Mouse (Mus musculus) c-Kit-positive CD71-positive TER-119-positive erythroid progenitor cells, embryonic 14.5 days (primary cell): ENCODE data around the gene Acsl1.

Experiments
- DNase-seq: peaks from one replicate; pipeline ENCODE4 v3.0.0-alpha.2; 2013; ENCODE audit warnings: low spot score

Gene Acsl1

DNA sequence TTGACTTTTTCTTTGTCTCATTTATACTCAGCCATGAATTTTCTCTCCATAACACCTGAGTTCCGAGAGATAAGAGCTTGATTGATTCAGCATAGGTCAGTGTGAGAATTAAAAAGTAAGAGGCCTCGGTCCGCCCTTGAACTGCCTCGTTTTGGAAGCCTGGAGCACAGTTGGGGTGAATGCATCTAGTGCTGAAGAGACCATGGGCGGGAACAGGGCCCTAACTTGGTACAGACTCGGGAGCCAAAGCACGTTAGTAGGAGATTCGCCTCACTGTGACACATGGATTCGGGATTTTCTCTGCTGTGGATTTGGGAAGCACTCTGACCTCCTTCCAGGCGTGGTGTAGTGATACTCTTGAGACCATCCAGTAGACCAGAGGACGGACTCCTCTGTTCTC, 4.6 kb downstream of the Acsl1 start:
- DNase-seq, result no peak

DNA sequence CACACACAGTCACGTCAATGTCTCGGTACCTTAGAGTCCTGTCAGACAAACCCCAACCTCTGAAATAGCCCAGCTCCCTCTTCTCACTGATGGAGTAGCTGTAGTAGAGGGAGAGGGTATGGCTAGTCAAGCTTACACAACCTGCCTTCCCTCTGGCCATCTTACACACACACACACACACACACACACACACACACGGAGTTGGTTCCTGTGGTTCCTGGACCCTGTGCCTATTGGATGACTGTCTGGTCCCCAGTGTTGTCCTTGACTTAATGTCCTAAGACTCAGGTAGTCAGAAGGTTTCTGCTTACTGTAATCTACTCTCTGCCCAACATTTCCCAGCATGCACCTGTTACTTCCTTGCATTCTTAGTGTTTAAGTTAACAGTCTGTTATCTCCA, 5.1 kb downstream of the Acsl1 start:
- no peak for DNase-seq

DNA sequence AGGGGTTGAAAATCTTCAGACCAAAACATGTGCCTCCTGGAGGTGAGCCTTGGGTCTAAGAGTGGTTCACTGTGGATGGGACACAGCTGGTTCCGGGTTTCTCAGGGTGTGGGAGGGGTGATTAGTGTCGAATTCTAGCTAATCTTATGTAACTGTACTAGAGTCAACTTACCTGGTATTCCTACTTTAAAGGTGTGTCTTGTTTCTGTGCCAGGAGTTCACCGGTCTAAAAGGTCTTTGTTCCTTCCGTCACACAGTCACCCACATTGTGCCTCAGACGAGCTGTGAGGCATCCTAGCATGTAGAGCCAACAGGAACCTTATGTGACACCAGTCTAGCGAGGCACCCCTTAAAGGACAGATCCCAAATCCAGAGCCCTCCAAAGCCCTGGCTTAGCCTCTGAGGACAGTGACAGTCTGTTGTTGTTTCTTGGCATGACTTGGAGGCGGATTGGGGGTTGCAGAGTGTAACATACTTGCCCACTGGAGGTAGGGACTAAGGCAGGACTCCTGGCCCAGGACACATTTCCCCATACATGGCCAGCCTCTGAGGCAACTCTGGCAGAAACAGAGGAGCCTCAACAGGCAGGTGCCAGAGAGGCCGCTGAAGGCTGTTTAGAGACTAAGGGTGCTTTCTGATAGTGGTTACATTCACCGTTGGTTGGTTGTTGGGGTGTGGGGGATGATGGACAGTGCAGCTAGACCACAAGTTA, 7.1 kb downstream of the Acsl1 start:
- DNase-seq, result no peak

DNA sequence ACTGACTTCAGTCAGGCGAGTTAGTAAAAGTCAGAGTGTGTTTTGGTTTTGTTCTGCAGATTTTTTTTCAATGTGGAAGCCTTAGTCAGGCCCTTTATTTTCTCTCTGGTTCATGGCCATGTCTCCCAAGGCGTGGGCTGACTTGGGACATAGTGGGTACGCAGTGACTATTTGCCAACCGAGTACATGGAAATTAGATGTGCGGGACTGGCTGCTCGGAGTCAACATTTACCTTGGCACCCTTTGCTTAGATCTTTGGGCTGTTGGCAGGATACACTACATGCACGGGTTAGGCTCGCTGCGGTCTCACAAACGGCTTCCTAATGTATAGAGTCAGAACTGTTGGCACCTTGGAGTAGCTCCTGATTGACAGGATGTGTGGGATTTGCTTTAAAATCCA, 7.9 kb downstream of the Acsl1 start:
- DNase-seq, result no peak

DNA sequence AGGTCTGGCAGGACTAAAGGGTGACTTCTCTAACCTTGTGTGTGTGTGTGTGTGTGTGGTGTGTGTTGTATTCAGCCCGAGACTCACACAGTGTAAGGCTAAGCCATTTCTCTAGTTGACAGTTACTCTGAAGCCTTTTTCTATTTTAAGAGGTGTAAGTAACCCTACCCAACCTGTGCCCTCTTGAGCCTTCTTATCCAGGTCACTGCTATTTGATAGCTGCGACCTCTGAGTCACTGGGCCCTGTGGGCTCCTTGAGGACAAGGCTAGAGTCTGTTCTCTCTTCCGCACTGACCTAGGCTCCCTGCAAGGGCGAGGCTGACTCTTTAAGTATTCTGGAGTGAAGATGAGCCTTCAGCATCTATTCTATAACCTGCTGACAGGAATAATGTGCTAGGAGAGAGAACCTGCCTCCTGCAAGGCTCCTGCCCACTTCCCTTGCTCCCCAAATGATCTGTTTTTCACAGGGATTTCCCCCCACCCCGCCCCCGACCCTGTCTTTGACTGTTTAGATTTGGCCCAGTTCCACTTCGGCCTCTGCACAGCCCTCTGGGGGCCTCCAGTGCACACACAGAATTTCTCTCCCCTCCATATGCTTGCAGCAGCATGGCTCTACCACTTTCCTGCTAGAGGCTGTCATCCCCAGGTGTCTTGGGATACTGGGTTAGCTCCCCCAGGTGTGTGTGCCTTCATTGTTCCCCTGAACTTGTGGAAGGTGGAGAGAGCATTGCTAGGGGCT, 9.1 kb downstream of the Acsl1 start:
- DNase-seq, result no peak

DNA sequence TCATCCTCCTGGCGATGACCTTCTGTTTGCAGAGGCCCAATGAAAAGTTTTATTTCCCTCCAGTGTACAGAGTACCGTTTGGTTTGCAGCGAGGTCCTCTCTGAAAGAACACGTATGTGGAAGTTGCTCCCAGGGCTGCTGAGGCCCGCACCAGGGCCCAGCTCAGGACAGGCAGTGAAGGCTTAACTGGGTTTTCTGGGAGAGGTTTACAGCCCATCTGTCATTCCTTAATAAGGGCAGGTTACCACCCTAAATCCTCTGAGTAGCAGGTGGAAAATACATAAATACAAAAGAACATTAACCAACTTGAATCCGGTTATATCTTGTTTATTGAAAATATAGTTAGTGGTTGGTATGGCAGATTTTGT, 9.7 kb downstream of the Acsl1 start:
- DNase-seq, result no peak

DNA sequence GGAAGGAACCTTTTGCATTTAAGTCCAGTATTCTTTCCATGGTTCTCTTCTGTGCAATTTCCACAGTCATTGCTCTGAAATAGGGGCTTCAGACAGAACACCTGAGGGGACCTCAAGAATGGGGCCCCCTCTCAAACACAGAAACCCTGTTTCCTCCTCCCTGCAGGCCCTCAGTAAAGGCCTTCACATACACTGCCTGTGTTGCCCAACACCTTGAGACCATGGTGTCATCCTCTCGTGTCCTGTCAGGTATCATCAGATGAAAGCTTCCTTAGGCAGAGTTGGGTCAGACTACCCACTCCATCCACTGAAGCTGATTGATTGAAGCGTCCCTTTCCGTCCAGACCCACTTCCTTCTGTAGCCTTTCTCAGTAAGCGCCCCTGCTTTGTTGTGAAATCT, 11.9 kb downstream of the Acsl1 start:
- DNase-seq, result no peak

DNA sequence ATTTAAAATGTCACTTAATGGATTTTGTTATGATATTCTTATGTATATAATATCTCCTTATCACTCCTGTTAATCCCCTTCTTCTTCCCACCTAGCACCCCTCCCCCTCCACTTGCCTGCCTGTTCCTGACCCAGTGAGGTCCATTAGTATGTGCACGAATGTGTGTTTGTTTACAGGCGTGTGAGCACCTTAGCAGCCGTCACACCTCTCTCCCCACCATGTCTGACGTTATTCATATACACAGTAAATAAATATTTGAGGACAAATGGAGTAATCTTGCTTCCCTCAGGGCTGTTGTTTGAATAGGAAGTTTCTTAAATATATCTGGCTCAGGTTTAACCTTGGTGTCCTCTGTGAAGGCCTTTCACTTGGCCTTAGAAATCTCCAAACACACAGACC, 12.4 kb downstream of the Acsl1 start:
- no peak for DNase-seq

DNA sequence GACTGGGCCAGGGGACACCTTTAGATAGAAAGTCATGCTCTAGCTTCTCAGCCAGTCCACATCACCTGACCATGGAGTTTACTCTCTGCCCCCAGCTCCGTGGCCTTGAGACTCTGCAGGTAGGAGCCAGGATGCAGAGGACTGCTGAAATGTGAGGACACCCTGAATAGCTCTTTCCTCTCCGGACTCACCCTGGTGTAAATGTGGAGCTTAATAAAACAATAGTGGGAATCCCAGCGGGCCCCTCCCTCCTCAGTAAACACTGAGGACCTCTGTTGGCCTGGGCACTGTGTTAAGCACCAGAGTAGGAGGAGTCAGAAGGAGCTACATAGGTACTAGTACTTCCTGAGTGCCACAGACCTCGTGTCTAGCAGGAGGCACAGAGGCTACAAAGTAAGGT, 13.2 kb downstream of the Acsl1 start:
- no peak for DNase-seq

DNA sequence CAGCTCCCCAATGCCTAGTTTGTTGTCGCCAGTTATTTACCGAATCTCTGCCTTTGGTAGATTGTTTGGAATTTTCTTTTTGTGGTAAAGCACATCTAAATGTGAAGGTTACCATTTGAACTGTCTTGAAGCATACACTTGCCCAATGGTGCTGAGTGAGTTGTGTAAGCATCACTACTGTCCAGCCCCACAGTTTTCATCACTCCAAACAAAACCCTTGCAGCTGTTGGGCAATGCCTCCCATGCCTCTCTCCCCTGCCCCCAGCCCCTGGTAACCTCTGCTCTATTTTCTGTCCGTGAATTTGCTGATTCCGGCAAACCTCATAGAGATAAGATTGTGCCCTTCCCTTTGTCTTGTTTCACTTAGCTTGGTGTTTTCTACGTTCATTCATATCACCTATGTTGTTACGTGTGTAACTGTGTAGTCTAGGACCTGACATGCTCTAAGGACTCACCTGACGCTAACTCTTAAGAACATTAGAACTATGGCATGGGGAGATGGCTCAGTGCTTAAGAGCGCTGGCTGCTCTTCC, 14.2 kb downstream of the Acsl1 start:
- DNase-seq, result no peak

DNA sequence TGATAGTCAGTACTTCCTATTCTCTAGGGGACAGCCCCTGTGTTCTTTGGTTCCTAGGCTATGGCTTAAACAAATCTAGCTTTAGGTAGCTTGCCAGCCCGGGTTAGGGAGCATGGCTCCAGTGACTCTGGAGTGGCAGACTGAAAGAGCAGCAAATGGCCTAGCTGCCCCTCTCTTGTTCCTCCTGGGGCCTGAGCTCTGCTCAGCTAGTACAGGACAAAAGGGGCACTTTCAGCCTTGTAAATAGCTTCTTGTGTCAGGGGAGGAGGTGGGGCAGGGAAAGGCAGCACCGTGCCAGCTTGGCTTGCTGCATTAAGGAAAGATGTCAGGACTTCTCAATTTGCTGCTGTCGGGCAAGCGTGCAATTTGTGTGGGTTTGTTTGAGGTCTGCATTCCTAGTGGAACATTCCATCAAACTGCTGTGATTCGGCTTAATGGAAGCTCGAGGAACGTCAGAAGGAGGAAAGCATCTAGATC, 17.3 kb downstream of the Acsl1 start:
- DNase-seq, result no peak

DNA sequence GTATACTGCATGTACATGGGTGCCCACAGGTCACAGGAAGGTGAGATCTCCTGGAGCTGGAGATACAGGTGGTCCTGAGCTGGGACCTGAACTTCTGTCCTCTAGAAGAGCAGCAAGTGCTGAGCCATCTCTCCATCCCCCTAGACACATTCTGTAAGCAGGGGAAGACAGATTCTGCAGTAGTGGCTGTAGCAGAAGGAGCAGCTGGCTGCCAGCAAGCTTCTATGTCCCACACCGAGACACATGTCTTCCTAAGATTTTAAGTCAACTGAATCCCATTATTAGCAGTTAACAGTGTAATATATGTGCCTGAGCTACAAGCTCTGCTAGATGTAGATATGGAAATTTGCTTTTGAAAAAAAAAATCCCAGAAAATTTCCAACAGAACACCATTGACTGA, 18.4 kb downstream of the Acsl1 start:
- DNase-seq, result no peak

DNA sequence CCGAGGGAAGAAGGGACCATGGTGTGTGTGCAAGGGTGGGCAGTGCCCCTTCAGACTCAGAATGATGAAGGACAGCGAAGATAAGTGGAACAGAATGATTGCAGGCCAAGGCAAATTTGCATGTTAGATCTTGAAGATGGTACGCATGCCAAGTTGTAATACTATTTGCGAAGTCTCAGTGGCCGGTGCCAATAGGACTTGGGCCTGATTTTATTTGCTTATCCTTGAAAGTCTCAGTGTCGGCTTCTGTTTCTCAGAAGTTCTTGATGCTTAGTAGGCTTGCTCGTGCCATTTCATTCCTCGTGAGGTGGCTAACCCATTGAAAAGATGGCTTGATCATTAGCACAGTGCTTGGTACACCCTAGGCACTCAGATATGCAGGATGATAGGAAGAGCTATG, 19.4 kb downstream of the Acsl1 start:
- no peak for DNase-seq

DNA sequence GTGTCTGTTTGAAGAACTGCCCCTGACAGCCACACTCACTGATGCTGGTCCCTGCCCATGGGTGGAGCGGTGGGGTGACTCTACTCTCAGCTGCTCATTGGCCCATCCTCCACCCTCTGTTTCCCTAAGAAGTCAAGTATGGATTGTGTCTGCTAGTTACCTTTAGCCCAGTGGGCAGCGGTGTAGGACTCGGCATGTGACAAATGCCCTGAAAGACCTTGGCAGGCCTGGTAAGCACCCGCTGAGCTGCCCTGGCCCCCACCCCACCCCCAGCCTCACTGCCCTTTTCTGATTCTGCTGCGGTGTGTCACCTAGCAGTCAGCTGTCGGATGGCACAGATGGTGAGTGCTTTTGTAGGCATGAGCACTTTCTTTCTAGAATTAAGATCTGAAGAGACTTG, 20.0 kb downstream of the Acsl1 start:
- DNase-seq, result no peak

DNA sequence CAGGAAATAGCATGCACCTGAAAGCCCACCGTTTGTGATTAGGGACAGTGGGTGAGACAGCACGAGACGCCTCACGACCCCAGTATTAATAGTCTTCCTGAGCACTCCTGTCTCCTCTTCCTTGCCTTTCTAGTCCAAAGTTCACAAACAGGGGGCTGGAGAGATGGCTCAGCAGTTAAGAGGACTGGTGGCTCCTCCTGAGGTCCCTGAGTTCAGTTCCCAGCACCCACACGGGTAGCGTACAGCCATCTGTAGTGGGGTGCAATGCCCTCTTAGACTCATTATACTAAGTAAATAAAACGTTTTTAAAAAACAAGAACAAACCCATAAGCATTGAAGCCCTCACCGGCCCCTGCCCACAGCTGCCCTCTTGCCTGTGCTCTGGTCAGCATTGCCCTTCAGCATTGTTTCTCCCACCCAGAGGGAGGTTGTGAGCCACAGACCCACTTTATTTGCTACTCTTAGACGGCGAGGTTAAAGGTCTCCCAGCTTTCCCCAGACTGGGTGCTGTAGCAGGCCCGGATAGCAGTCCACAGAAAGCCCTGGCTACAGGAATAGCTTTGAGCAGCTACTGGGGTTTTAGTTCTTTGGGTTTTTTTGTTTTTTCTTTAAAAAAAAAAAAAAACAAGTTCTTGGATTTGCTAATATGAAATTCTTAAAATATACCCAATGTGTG, 22.8 kb downstream of the Acsl1 start:
- DNase-seq, result no peak

DNA sequence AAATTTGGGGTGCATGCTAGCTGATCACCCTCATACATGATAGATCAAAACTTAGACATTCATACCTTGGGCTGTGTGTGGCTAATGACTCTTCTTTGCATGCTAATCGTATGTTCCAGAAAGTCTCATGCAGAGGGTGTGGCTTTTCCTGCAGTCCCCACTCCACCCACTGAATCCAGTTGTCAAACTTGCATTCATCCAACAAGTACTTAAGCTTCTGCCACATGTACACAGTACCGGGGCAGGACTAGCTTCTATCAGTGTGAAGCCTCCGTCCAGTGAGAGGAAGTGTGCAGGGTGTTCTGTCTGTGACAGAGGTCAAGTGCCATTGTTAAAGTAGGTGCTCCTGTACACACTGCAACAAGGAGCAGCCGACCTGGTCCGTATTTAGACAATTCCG, 26.0 kb downstream of the Acsl1 start:
- DNase-seq, result peak; percentile 53

DNA sequence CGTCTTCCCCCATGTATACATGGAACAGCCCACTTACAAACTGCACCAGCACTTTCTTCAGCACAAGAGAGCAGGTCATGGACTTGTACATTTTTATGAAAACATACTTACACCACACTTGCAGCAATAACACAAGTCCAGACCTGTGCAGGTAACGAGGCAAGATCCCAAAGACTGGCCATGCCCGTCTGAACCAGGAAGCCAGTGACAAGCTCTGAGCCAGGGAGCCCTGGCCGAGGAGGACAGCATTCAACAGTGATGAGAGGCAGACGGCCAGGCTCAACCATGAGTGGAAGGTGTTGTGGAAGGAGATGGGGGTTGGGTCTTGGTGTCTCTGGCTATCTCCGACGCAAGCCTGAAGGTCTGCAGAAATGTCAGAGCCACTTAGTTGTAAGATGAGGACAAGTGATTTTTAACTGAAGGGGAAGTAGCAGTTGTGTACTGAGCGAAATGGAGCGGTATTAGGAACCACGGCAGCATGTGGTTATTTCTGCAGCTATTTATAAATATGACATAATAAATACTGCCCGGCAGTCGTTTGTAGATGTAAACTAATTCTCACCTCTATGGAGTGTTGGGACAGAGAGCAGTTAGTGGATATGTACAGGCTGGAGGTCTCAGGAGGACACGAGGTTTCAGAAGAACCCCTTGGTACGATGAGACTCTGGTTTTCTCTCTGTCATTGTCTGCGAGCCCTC, 26.6 kb downstream of the Acsl1 start:
- DNase-seq, result no peak

DNA sequence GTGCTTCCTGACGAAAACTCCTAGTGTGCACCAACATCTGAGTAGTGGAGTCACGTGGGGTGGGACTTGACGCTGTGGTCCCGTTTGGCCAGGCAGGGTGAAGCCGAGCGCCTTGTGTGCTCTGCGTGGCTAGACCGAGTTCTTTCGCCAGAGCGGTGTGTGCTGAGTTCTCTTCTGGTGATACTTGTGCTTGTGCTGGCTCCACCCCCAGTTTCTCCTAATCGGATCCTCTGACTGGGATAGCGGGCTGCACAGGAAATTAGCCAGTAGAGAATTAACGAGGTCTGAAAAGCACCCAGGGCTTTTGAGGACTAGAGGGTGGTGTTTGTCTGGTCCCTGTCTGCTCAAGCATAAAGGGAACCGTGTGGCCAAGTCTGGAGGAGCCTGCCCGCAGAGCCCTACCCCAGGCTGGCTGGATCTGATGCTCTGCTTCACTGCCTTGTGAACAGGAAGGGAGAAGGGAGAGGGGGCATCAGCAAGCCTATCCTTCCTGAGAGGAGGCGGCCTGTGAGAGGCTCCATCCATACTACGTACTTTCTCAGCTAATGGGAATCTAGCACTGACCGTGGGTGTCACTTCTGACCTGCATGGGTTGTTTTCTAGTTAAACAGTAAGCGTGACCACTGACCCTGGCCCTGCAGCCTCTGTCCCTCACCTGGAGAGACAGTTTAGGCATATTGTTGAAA, 28.7 kb downstream of the Acsl1 start:
- DNase-seq, result no peak

DNA sequence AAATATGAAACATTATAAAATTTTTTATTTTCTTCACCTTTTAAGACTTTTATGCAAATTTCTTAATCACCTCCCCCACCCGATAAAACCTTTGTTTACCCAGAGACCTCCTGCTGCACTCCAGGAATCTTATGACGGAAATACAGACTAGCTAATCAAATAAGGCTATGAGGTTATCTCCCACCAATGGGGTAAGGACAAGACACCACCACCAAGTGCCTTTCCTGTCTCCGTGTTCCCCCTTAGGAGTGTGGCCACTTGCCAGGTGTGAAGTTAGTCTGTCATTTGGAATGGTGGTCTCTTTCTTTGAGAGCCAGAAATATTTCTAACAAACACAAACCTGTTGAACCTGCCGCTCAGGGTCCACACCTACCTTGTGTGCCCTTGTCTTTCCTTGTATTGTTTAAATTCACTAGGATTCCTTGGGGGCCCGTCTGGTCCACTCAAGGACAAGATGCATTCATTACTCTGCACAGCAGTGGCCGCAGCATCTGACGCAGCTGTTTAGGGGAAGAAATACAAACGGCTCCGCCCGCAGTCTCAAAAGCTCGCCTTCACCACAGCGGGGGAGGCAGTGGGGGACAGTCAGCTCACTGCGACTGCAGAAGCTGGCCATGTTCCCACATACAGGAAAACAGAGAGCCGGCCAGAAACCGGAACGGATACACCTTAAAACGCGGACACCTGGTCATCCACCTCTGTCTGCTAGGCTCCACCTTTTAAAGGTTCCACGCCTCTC, 31.7 kb downstream of the Acsl1 start:
- DNase-seq, result no peak

DNA sequence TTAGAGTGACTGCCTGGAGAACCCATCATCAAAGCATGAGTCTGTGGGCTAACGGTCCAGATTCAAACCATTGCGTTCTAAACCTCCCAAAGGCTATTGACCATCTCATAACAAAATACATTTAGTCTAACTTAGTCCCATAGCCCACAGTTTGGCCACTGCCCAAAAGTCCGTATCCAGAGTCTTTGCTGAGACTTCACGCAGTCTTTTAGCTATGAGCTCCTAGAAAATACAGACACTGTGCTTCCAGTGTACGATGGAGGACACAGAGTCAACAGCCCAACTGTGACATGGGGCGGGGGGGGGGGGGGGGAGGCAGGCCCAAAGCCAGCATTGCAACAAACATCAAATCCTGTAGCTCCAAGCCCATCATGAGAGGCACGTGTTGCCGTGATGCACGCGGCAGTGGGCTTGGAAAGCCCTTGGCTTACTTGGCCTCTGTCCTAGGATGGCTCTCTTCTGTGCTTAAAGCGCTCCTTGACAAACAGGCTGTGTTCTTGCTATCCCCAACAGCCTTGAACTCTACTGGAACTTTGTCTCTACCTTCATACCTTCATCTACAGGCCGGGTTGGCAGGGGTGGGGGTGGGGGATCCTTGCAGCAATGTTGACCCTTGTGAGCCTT, 32.3 kb downstream of the Acsl1 start:
- no peak for DNase-seq

DNA sequence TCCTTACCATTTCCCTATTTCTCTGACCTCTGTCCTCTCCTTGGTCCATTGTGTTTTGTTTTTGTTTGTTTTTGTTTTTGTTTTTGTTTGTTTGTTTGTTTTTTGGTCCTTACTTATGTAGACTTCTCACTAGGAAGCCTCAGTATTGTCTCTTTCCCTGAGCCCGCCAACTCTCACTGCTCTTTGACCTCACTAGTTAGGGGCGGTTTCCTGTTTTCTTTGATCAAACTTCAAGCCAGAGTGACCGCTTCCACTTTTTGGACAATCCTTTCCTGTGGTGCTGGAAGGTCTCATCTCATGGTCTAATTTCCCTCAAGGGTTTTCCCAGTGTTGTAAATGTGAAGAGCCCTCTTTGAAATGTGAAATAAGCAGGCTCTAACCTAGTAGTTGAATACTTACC, 33.4 kb downstream of the Acsl1 start:
- no peak for DNase-seq
